Mouse (Mus musculus) midbrain, embryonic 16.5 days (tissue): ENCODE measurements at regions not wholly inside any gene's neighbourhood (a gene's known extent, or its start where the extent isn't known, plus 50 kb on each side); places are given as distances from the start of the nearest gene placed in this dataset.

Experiments used
- ATAC-seq: fragments of 200-750 bp; cut with Nextera tagmentation; 2 replicates; pipeline ENCODE4 v1.8.0; 2017; ENCODE audit warnings: moderate TSS enrichment
- H3K27ac ChIP-seq: fragments of 300-500 bp; sonication (generic); 2 replicates; pipeline ENCODE4 v1.5.1; 2014; ENCODE audit warnings: mild to moderate bottlenecking, low read length, mixed read lengths
- H3K27me3 ChIP-seq: fragments of 300-500 bp; sonication (generic); 2 replicates; pipeline ENCODE4 v1.6.1; 2014; ENCODE audit warnings: low read depth, low read length, mixed read lengths; ENCODE audit not compliant: control insufficient read depth, insufficient read depth
- H3K36me3 ChIP-seq: fragments of 300-500 bp; sonication (generic); 2 replicates; pipeline ENCODE4 v1.6.1; 2014; ENCODE audit warnings: mild to moderate bottlenecking, low read length, moderate library complexity, mixed read lengths; ENCODE audit not compliant: control insufficient read depth, insufficient read depth
- H3K4me1 ChIP-seq: fragments of 300-500 bp; sonication (generic); 2 replicates; pipeline ENCODE4 v1.6.1; 2014; ENCODE audit warnings: mild to moderate bottlenecking, low read length, mixed read lengths; ENCODE audit not compliant: control insufficient read depth, insufficient read depth
- H3K4me2 ChIP-seq: fragments of 300-500 bp; sonication (generic); 2 replicates; pipeline ENCODE4 v1.6.1; 2014; ENCODE audit warnings: mild to moderate bottlenecking, low read length, mixed read lengths
- H3K4me3 ChIP-seq: fragments of 300-500 bp; sonication (generic); 2 replicates; pipeline ENCODE4 v1.5.1; 2014; ENCODE audit warnings: low read depth, mild to moderate bottlenecking, low read length, moderate library complexity, mixed read lengths
- H3K9ac ChIP-seq: fragments of 300-500 bp; sonication (generic); 2 replicates; pipeline ENCODE4 v1.6.1; 2014; ENCODE audit warnings: low read depth, low read length, mixed read lengths
- H3K9me3 ChIP-seq: fragments of 300-500 bp; sonication (generic); replicated peaks from 2 replicates; pipeline ENCODE4 v1.6.1; 2014; ENCODE audit warnings: mild to moderate bottlenecking, low read length, mixed read lengths; ENCODE audit not compliant: control insufficient read depth, poor library complexity, severe bottlenecking
- WGBS: fragments of 180-500 bp; shearing (Covaris S2); extraction: QIAGEN DNeasy Blood & Tissue Kit; methylation state at CpG from one replicate; pipeline ENCODE4 v1.1.7; 2014; 5-methylcytosine and 5-hydroxymethylcytosine counted together

GRCm38 (mm10) chr19:52738946-52739345, 301.1 kb downstream of the Xpnpep1 start:
- Histone ChIP-seq H3K9ac (no peak overlapping the region), H3K27me3 (no peaks in the 10 kb centered on the region), H3K9me3 (no peaks in the 10 kb centered on the region), H3K4me3 (no peak overlapping the region), H3K27ac (no peak overlapping the region), H3K4me1 (no peaks in the 10 kb centered on the region), H3K36me3 (no peaks in the 10 kb centered on the region), H3K4me2 (no peak overlapping the region)
- ATAC-seq, result no peak
- WGBS, result 86% methylated on average over 9 of the region's 9 CpGs

GRCm38 (mm10) chr19:52721776-52722175, 318.2 kb downstream of the Xpnpep1 start:
- H3K4me3 ChIP-seq, result no peak overlapping the region
- ATAC-seq, result no peak

GRCm38 (mm10) chr19:52715359-52715758, 324.7 kb downstream of the Xpnpep1 start:
- Histone ChIP-seq H3K4me2 (no peak overlapping the region), H3K4me3 (no peak overlapping the region), H3K36me3 (no peaks in the 10 kb centered on the region), H3K9me3 (no peaks in the 10 kb centered on the region), H3K9ac (no peak overlapping the region), H3K27ac (no peak overlapping the region), H3K27me3 (no peaks in the 10 kb centered on the region), H3K4me1 (no peaks in the 10 kb centered on the region)
- no peak for ATAC-seq
- 69% methylated on average over 5 of the region's 5 CpGs for WGBS

More at GRCm38 (mm10) chr19:52721776-52722175, 318.2 kb downstream of the Xpnpep1 start:
- Histone ChIP-seq H3K9ac (no peak overlapping the region), H3K4me1 (no peaks in the 10 kb centered on the region), H3K27ac (no peak overlapping the region), H3K27me3 (no peaks in the 10 kb centered on the region), H3K9me3 (no peaks in the 10 kb centered on the region), H3K36me3 (no peaks in the 10 kb centered on the region), H3K4me2 (no peak overlapping the region)
- WGBS, result 25% methylated on average over 1 of the region's 1 CpGs

- H3K4me1 ChIP-seq, result no peaks in the 10 kb centered on the region
- no peaks in the 10 kb centered on the region for H3K9me3 ChIP-seq
- no peak overlapping the region for H3K4me3 ChIP-seq
- 86% methylated on average over 1 of the region's 1 CpGs for WGBS
- H3K9ac ChIP-seq, result no peak overlapping the region
- H3K27me3 ChIP-seq, result no peaks in the 10 kb centered on the region
- no peak overlapping the region for H3K27ac ChIP-seq
- H3K4me2 ChIP-seq, result no peak overlapping the region
- ATAC-seq, result no peak
- no peaks in the 10 kb centered on the region for H3K36me3 ChIP-seq
Observed at GRCm38 (mm10) chr19:52707679-52708078, 332.3 kb downstream of the Xpnpep1 start.

GRCm38 (mm10) chr19:52661009-52661408, 379.0 kb downstream of the Xpnpep1 start:
- 66% methylated on average over 5 of the region's 5 CpGs for WGBS
- Histone ChIP-seq H3K9ac (no peak overlapping the region), H3K4me3 (no peak overlapping the region), H3K4me2 (no peak overlapping the region), H3K9me3 (no peaks in the 10 kb centered on the region), H3K27ac (no peak overlapping the region), H3K36me3 (no peaks in the 10 kb centered on the region), H3K4me1 (no peaks in the 10 kb centered on the region), H3K27me3 (no peaks in the 10 kb centered on the region)
- ATAC-seq, result no peak

DNA sequence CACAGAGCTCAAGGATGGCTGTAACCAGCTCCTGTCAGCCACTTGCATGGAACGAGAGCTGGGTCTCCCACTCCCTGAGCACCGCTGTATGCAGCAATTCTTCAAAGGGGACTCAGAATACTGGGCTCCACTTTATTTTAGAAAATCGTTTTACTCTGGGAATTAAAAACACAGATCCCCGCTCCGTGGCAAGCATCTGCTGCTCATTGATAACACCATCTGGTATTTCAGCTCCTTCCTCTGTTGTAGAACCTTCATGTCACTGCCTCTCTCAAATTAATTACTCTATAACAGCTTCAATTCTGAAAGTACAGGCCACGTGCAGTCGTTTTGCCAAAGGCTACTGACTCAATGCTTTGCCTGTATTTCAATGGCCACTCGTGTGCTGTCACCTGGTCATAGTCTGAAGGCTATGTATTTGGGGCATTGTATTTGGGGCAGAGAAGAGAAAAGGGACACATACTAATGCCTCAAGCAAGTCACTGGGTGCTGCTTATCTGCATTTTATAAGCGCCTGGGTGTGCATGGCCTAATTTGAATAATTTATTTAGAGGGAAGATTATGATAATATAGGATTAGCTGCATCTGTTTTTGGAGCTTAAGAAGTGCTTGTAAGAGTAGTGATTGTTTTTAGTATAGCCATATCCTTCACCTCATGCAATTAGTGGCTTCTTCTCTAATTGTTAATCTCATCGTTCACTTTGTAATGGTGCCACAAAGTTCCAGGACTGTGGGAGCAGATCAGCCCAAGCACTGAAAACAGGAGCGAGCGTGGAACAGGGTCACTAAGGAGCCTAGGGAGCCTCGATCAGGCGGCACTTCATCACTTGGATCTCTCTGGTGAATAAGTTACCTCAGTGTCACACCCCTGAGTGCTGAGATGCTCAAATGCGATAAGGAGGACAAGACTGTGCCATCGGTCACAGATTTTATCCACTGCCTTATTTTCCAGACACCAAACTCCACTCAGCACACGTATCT, 383.3 kb downstream of the Ins1 start:
- Histone ChIP-seq H3K4me1 (peaks cover 6% of the 10 kb centered on the region), H3K36me3 (no peaks in the 10 kb centered on the region), H3K27ac (peak overlapping the region; percentile 69), H3K27me3 (no peaks in the 10 kb centered on the region), H3K4me3 (no peak overlapping the region), H3K9ac (no peak overlapping the region), H3K9me3 (no peaks in the 10 kb centered on the region), H3K4me2 (0 out of 2 replicates have a peak overlapping the region, but pooled peaks have one; percentile 3)
- WGBS, result 27% methylated on average over 17 of the region's 17 CpGs
- peak; percentile 90 for ATAC-seq

- Histone ChIP-seq H3K9ac (no peak overlapping the region), H3K9me3 (no peaks in the 10 kb centered on the region), H3K4me1 (no peaks in the 10 kb centered on the region), H3K27ac (no peak overlapping the region), H3K36me3 (no peaks in the 10 kb centered on the region), H3K4me2 (no peak overlapping the region), H3K4me3 (no peak overlapping the region), H3K27me3 (no peaks in the 10 kb centered on the region)
- ATAC-seq, result no peak
- 51% methylated on average over 5 of the region's 5 CpGs for WGBS
Observed at GRCm38 (mm10) chr19:52640228-52640627, 376.1 kb downstream of the Ins1 start.

- Histone ChIP-seq H3K9ac (no peak overlapping the region), H3K4me3 (no peak overlapping the region), H3K4me1 (no peaks in the 10 kb centered on the region), H3K27me3 (no peaks in the 10 kb centered on the region), H3K4me2 (no peak overlapping the region), H3K9me3 (no peaks in the 10 kb centered on the region), H3K27ac (no peak overlapping the region), H3K36me3 (no peaks in the 10 kb centered on the region)
- no peak for ATAC-seq
- WGBS, result 81% methylated on average over 4 of the region's 4 CpGs
Observed at GRCm38 (mm10) chr19:52632501-52632900, 368.4 kb downstream of the Ins1 start.

DNA sequence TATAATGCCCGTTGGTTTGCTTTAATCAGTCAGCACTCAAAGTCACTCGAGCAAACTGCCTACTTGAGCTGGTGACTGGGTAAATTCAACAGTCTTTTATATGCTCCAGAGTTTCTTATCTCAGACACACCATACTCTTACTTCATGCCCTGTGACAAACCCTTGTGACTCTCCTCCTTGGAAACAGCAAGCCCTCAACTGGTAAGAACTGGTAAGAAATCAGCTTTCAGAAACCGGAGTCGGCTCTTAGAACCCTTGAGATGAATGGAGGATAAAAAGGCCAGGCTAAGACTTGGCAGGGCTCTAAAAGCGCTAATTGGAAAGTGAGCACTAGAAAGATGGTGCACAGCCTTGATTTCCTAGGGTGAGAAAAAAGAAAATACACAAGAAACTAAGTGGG, 360.2 kb downstream of the Ins1 start:
- Histone ChIP-seq H3K4me2 (no peak overlapping the region), H3K9ac (no peak overlapping the region), H3K4me1 (no peaks in the 10 kb centered on the region), H3K27ac (no peak overlapping the region), H3K9me3 (no peaks in the 10 kb centered on the region), H3K36me3 (no peaks in the 10 kb centered on the region), H3K4me3 (no peak overlapping the region), H3K27me3 (no peaks in the 10 kb centered on the region)
- ATAC-seq, result no peak
- WGBS, result 64% methylated on average over 5 of the region's 5 CpGs
